Mouse (Mus musculus) C2C12 (cell line): ENCODE data around the gene Slit1.

Source experiments
- CTCF ChIP-seq: IDR thresholded peaks from one replicate; pipeline ENCODE4 v1.5.1; 2011; ENCODE audit not compliant: control insufficient read depth, insufficient read depth, insufficient read length
- FOSL1 ChIP-seq: IDR thresholded peaks from one replicate; pipeline ENCODE4 v1.8.0; 2011; ENCODE audit warnings: mild to moderate bottlenecking, low read length; ENCODE audit not compliant: poor library complexity, insufficient read depth, severe bottlenecking
- MYOD1 ChIP-seq: IDR thresholded peaks from one replicate; pipeline ENCODE4 v1.6.1; 2011; ENCODE audit warnings: low read depth; ENCODE audit not compliant: control insufficient read depth, insufficient read length
- MYOG ChIP-seq: IDR thresholded peaks from one replicate; pipeline ENCODE4 v1.6.1; 2011; ENCODE audit not compliant: control insufficient read depth, insufficient read length; ENCODE audit errors: extremely low read depth
- USF1 ChIP-seq: IDR thresholded peaks from one replicate; pipeline ENCODE4 v1.6.1; 2011; ENCODE audit warnings: low read depth, mild to moderate bottlenecking, control low read depth, moderate library complexity

GRCm38 (mm10) chr19:41663506-41664242 is 79.8 kb downstream of the Slit1 start:
- TF ChIP-seq MYOD1 (no peak), CTCF (no peak), FOSL1 (no peak), USF1 (peak; percentile 4), MYOG (no peak)
